Mouse (Mus musculus) monocyte, adult 2 months (primary cell): ENCODE measurements around the gene C8g.

Experiments
- DNase-seq, 2 experiments: peaks; one replicate each; pipeline ENCODE4 v3.0.0; 2022; ENCODE audit warnings: low spot score in 2 of 2, low read depth in 1 of 2

Gene C8g

DNA sequence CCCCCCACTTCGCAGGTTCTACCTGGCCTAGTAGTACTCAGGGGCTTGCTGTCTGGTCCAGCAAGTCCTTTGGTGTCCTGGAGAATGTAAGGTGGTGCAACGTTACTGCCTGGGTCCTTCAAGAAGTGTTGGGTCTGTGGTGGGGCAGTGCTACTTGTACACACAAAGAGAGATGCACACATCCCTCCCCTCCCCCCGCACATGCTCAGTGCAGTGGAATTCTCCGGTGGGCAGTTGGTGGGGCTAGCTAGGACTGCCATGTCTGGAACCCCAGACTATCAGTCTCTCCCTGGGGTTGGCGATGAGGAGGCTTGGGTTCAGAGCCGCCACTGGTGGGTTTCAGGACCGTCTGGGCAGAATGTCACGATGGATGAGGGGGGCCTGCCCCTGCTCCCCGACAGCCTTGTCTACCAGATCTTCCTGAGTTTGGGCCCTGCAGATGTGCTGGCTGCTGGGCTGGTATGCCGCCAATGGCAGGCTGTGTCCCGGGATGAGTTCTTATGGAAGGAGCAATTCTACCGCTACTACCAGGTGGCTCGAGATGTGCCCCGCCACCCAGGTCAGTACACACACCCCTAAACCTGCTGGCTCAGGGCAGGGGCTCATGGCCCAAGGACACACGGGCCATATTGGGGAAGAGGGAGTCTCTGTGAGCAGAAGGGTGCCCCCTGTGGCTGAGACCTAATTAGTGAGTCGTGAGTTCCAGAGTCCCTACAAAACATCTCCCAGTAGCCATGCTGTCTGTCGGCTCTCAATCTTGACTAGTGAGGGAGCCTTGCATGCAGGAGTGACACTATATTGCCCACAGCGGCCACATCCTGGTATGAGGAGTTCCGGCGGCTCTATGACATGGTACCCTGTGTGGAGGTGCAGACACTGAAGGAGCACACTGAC lies at the start of gene C8g:
TSS of gene C8g (minus strand) at position 127 of the 894 bp plus-strand sequence.
- DNase-seq, result no peak

- no peak for DNase-seq
Measured at GRCm38 (mm10) chr2:25551186-25551585, 49.7 kb upstream of the C8g start.

DNA sequence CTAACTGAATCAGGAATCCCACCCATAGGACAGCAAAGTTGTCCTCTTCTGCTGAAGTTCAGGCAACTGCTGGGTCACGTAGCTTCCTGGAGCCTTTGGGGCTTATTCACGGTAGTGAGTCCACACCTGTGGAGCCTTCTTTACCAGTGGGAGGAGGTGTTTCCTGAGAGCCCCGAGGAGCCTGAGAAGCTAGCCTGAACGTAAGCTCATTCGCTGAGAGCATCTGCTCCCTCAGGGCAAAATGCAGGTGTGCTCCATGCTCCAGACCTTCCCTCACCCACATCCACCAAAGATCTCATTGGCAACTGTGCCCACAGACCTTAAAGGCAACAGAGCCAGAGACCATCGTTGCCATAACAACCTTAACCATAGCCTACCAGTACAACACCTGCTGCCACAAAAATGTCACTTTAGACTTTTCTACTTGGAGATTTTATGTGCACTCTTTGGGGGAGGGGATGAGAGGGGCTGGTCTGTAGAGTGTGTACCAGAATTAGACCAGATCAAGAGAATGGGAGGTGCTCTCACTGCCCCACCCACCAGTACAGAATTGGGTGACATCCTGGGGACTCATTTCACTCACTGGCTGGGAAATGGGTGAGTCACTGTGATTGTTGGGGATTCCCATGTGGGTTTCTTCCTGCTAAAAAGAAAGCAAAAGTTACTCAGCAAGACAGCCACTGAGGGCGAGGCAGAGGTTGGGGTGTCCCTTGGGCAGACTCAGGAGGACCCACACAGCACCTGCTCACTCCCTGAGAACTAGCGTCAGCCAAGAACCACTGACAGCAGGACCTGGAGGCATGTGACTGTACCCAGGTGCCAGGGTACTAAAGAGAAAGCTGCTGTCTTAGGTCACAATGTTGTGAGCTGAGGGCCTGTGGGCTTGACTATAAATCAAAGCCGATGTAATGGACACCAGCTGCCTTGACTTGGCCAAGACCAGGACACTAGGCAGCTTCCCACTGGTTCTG lies 47.8 kb upstream of the C8g start:
- DNase-seq, result no peak

DNA sequence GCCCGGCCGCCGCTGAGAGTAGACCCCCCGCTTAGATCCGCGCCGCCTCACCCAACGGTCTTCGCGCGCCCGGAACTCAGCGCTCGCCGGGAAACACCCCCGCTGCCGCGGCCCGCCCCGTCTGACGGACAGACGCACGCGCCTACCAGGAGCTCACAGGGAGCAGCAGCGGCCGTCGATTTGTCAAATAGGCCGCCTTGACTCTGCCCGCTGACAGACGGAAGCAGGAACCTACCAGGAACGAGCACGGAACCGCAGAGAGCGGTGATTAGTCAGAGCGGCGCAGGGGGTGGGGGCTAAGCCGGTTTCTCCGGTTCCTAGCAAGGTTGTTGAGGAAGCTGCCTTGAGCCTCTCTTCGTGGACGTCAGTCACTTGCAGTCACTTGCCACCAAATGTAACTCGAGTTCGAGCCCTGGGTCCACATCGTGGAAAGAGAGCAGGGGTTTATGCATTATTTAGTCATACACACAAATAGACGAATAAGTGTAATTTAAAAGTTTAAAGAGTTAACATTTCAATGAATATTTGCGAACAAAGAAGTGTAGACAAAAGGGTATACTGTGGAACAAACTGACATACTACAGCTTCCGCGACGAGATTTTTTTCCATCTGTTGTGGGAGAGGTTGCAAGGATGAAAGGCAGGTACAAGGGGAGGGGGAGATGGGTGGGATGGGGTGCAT lies 45.4 kb upstream of the C8g start, which contains the start of gene Traf2:
TSS of gene Traf2 (minus strand) at position 130 of the 681 bp plus-strand sequence.
- peak; percentile 97 for DNase-seq

DNA sequence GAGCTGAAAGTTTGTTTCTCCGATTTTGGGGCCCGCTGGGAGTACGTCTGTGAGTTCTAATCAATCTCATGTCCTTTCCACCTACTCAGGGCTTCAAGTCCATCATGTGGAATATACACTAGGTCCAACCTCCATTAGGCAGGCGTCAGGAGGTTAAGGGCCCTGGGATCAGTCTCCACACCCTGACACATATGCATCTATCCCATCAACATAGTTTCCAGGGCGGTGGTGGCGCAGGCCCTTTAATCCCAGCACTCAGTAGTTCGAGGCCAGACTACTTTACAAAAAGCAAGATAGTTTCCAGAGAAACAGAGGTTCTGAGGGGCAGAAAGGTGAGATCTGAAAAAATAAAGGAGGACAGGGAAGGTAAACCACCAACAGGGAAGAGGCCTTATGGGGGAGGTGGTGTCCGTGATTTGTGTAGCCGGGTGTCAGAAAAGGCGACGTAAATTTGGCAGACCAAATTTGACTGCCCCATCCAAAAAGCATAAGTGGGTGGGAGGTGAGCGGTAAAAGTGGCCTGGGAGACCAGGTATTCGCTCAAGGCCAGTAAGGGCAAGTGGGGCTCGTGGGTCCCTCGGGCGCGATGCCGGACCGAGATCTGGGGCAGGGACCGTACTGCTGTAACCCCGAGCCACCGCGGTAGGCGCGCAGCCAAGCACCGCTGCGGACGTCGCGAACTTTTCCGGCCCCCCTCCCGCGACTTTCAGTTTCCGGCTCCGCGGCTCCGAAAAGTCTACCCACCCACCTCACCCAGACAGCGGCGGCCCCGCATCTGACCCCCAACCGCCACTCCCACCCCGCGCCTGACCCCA lies 44.7 kb upstream of the C8g start:
- no peak for DNase-seq

DNA sequence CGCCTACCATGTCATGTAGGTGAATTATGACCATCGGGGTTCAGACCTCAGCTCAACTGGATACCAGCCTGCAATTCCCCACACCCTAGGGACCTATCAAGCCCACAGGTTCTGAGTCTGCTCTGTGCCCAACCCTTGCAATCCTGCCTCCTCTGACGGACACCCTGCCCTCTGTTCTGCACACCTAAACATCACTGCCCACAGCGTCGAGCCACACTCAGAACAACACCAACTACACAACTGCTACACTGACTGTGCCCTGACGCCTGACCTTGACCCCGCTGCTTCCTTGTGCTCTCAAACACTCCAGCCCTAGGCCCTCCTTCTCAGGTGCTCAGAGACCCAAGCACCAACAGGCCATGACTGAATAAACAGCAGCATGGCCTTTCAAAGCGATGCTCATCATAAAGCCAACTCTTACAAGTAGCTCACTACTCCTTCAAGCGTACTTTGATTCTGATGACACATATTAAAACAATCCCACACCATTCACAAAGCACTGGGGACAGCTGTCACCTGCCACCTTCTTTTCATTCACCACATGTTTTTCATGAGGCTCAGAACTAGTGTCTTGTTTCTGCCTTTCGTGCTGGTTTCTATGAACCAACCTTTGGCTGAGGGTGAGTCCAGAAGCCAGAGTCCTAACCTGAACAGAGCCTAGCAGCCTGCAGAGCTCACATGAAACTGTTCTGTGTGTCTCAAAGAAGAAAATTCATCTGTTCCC lies 40.3 kb upstream of the C8g start:
- no peak for DNase-seq

DNA sequence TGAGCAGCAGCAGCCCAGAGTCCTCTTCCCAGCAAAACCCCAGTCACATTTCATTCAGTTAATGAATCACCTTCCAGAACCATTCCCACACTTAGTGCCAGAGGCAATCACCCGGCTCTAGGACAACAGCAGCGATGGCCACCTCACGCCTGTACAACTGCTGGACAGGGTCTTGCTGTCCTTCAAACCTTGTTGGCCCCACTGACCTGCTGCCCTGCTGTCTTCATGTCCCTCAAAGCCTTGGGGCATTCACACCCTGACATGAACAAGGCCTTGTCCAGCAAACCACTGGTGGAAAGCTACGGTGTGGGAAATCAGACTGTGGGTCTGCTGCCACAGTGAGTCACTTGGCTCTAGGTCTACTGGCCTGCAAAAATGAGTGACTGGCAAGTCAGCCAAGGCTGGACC lies 39.0 kb upstream of the C8g start:
- no peak for DNase-seq

- no peak for DNase-seq
Measured at GRCm38 (mm10) chr2:25536531-25536930, 35.0 kb upstream of the C8g start.

- no peak for DNase-seq
Measured at GRCm38 (mm10) chr2:25534866-25535182, 33.3 kb upstream of the C8g start.

DNA sequence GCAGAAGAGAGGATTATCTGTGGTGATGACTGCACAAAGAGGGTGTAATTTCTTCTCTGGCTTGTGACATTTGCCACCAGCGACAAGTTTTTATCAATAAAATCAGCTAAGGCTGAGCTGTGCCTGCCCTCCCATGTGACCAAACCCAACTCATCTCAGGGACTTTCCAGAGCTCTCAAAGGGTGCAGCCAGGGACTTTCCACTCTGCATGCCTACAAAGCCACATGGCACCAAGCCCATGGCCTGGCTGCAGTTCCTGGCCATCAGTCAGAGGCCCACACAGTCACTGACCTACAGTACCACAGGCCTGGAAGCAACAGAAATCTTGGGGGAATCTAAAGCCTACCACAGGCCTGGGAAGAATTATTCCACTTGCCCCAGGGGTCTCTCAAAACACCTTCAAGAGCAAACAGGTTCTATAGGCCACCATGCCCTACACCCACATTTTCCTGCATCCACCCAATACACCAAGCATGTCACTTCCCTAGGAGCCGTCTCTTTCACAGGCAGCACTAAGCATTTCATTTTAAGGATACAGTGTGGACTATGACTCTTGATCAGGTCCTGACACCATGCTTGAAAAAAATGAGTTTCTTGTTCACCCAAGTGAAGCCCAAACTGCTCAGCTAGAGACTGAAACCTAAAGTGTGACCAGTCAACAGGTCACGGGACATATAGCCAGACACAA lies 32.8 kb upstream of the C8g start:
- DNase-seq, result peak in 1 of 2 experiments; percentile 49

DNA sequence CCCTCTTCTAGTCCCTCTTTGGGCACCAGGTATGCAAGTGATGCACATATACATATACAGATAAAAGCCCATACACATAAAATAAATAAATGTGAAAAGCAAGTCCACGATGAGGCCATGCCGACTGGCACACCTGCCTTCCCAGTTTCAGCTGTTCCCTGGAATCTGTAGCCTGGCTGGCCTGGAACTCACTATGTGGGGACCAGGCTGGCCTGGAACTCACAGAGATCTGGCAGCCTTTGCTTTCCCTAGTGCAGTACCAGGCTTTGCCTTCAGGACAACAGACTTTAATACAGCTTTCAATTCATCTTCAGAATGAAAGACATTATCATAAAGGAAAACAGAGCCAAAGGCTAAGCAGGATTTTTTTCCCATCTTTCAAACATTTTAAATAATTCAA lies 32.2 kb upstream of the C8g start:
- no peak for DNase-seq

DNA sequence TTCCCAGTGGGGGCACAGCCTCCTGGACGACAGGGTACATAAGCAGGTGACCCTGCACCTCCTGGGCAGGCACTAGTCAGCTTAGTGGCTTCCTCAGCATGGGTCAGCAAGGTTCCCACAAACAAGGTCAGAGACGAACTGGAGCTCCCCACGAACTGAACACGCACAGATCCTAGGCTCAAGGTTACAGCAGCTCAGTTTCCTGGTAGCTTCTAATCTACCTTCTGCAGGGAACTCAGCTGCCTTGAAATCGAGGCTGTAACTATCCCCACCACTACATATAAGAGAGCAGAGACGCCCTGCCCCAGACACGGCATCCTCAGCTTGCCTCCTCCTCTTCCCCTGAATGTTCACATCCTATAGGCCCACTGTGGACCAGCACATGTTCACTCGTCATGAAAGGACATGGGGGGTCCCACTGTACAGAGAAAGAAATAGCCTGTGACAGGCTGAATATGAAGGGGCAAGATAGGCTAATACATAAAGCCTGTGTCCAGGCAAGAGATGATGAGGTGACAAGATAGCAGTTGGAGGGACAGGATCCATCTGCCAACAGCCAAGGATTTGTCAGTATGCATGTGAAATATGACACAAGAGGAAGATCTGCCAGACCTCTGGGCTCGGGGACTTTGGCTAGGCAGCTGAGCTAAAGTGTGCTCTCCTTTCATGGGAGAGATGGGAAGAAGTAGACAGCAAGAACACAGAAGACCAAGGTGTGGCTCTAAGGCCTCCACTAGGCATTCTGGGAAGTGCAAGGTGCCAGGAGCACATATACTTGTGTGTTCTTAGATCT lies 25.2 kb upstream of the C8g start:
- DNase-seq, result no peak

DNA sequence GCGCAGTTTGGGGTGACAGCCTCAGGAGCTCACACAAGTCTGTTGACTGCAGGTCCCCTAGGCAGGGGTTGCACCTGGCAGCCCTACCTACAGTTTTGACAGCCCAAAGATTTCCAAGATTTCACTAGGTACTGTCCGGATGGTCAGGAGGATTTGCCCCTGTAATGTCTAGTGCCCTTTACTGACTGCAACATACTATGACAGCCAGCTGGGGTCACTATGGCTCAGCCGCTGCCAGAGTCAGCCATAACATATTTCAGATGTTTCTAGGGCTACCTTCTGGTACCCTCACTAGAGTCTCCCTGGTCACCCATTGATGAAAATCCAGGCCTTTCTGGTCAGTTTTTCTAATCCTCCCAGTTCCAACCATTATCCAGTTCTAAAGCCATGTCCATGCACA lies 8.4 kb upstream of the C8g start:
- no peak for DNase-seq

DNA sequence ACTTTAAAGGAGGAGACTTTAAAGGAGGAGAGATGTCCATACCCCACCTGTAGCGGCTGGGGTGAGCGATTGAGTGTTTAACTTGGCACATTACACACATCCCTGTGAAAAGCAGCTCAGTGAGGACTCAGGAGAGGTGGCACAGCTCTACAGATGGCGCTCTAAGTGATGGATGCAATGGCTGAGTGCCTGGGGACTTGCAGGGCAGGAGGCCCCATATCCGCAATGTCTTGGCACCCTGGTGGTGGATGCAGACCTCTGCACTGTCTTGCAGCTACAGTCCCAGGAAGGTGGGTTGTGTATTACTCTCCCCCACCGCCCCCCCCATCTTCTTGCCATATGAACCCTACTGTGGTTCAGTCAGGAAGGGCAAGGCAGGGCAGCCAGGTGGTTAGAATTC lies 5.4 kb upstream of the C8g start:
- DNase-seq, result no peak

DNA sequence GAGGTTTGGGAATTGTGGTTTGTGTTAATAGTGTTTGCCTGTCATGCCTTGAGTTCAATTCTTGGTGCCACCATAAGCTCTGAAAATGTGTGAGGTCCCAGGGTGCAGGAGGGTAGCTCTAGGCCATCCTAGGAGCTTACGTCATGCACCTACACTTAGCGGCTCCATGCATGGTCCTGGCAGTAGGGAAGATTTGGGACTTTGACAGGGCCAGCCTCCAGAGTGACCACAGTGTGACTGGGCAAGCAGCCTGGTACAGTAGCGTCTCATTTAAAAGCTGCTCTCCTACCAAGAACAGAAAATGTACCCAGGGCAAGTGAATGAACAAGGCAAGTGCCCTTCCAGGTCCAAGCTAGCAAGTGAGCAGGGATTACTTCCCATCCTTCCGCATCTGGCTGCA lies 4.3 kb upstream of the C8g start:
- no peak for DNase-seq

- DNase-seq, result no peak
Measured at GRCm38 (mm10) chr2:25505000-25505399, 3.5 kb upstream of the C8g start.

- DNase-seq, result no peak
Measured at GRCm38 (mm10) chr2:25504538-25504937, 3.0 kb upstream of the C8g start.

GRCm38 (mm10) chr2:25502726-25503125 lies 1.2 kb upstream of the C8g start:
- DNase-seq, result no peak
